Mouse (Mus musculus) G1E (cell line): Measurements from ENCODE around the gene Vps13c. TPM values are rescaled to one million over a fixed set of nuclear protein-coding genes. Genes with fewer than 3 reads are reported as not detected.

ENCODE experiments used
- ATAC-seq: 2 replicates; pipeline ENCODE4 v1.8.0; 2016; ENCODE audit warnings: mild to moderate bottlenecking; ENCODE audit not compliant: insufficient number of reproducible peaks, poor library complexity, low FRiP score, severe bottlenecking; ENCODE audit errors: extremely low read depth
- DNase-seq: peaks from one replicate; pipeline ENCODE4 v3.0.0; 2012; ENCODE audit warnings: low spot score
- H3K27me3 ChIP-seq: 2 replicates; pipeline ENCODE4 v1.6.1; 2012; ENCODE audit warnings: mild to moderate bottlenecking, low read length, inconsistent platforms; ENCODE audit not compliant: insufficient read depth
- H3K36me3 ChIP-seq: replicated peaks from 2 replicates; pipeline ENCODE3; 2012; ENCODE audit warnings: mild to moderate bottlenecking, inconsistent platforms
- H3K4me1 ChIP-seq: 2 replicates; pipeline ENCODE4 v1.6.1; 2012; ENCODE audit warnings: low read depth, low read length, inconsistent platforms, mixed read lengths; ENCODE audit not compliant: insufficient read depth
- H3K4me3 ChIP-seq: 2 replicates; pipeline ENCODE4 v1.5.1; 2012; ENCODE audit warnings: low read depth, mild to moderate bottlenecking, inconsistent platforms, low read length, moderate library complexity, mixed read lengths
- H3K9me3 ChIP-seq: replicated peaks from 2 replicates; pipeline ENCODE4 v1.6.1; 2012; ENCODE audit warnings: inconsistent platforms
- CTCF ChIP-seq: IDR thresholded peaks from 2 replicates; pipeline ENCODE4 v1.5.1; 2012; ENCODE audit warnings: low read depth, low read length, inconsistent platforms, mixed read lengths
- GATA1 ChIP-seq: IDR thresholded peaks from 2 replicates; pipeline ENCODE4 v1.6.1; 2012; ENCODE audit warnings: borderline replicate concordance, low read length, inconsistent platforms, mixed read lengths
- GATA2 ChIP-seq: IDR thresholded peaks from 2 replicates; pipeline ENCODE4 v1.6.1; 2012; ENCODE audit warnings: low read depth, low read length, inconsistent platforms, borderline replicate concordance
- POLR2AphosphoS5 ChIP-seq: IDR thresholded peaks from 2 replicates; pipeline ENCODE4 v1.6.1; 2012; ENCODE audit warnings: low read depth, low read length, inconsistent platforms; ENCODE audit not compliant: insufficient replicate concordance
- TAL1 ChIP-seq: conservative IDR thresholded peaks from 2 replicates; pipeline ENCODE4 v1.6.1; 2012; ENCODE audit warnings: low read depth, low read length, inconsistent platforms, mixed read lengths
- polyA plus RNA-seq: library from polyadenylated mRNA; stranded (reverse); fragments of >175 nt; gene quantifications from 2 replicates; pipeline ENCODE4 v1.2.3, GENCODE M21; 2012
- total RNA-seq, 2 experiments: library from RNA; stranded (forward) in 1 of 2; stranded (reverse) in 1 of 2; fragments of 200-1000 nt in 1 of 2; fragments of >200 nt in 1 of 2; fragmentation: Nextera tagmentation in 1 of 2; gene quantifications; 2 replicates each; pipeline ENCODE4 v1.2.3; 2014 to 2017

Vps13c gene
- total and polyA plus RNA-seq, 3 experiments: 26.3 to 366 (median 145) TPM

DNA sequence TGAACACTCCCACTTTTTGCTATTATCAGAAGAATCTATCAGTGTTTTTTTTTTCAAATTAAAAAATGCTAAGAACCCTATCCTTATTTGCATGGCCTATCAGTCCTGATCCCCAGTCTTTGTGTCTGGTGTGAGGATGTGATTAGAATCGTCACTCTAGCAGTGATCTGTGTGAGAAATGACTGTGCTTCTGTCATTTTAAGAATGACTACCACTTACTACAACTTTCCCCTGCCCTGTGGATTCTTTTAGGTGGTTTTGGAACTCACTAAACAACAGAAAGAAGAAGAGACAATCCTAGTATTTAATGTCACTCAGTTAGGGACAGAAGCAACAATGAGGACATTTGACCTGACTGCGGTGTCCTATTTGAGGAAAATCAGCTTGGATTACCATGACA lies 65.3 kb downstream of the Vps13c start:
- H3K27me3 ChIP-seq: no peaks in the 10 kb centered on the region
- no peaks in the 10 kb centered on the region for H3K9me3 ChIP-seq
- ATAC-seq (no peak), DNase-seq (no peak)
- no peak overlapping the region for H3K4me3 ChIP-seq
- H3K4me1 ChIP-seq: no peaks in the 10 kb centered on the region; the same call in 1 of the 2 replicates
- no peak for TF ChIP-seq CTCF
- TF ChIP-seq POLR2AphosphoS5: no peak
- no peak for TF ChIP-seq TAL1
- no peak for TF ChIP-seq GATA1
- TF ChIP-seq GATA2: no peak
- peaks cover 99% of the 10 kb centered on the region for H3K36me3 ChIP-seq

- Histone ChIP-seq H3K36me3 (peaks cover 93% of the 10 kb centered on the region), H3K27me3 (no peaks in the 10 kb centered on the region), H3K9me3 (no peaks in the 10 kb centered on the region), H3K4me3 (no peak overlapping the region), H3K4me1 (peaks cover 2% of the 10 kb centered on the region; the same call in 1 of the 2 replicates)
- DNase-seq: no peak
- TF ChIP-seq POLR2AphosphoS5 (no peak), CTCF (no peak), GATA1 (no peak), TAL1 (no peak), GATA2 (no peak)
- no peak for ATAC-seq
Observed at GRCm38 (mm10) chr9:67914681-67915080, 74.5 kb downstream of the Vps13c start.

GRCm38 (mm10) chr9:67922350-67922749 lies 82.2 kb downstream of the Vps13c start:
- H3K4me3 ChIP-seq: no peak overlapping the region
- TF ChIP-seq POLR2AphosphoS5 (no peak), TAL1 (no peak), CTCF (no peak), GATA1 (no peak)
- ATAC-seq: no peak
- no peaks in the 10 kb centered on the region for H3K27me3 ChIP-seq
- no peak for DNase-seq
- peaks cover 93% of the 10 kb centered on the region for H3K36me3 ChIP-seq
- no peaks in the 10 kb centered on the region for H3K9me3 ChIP-seq
- H3K4me1 ChIP-seq: 0 out of 2 replicates have a peak, but pooled peaks cover 2% of the 10 kb centered on the region

DNA sequence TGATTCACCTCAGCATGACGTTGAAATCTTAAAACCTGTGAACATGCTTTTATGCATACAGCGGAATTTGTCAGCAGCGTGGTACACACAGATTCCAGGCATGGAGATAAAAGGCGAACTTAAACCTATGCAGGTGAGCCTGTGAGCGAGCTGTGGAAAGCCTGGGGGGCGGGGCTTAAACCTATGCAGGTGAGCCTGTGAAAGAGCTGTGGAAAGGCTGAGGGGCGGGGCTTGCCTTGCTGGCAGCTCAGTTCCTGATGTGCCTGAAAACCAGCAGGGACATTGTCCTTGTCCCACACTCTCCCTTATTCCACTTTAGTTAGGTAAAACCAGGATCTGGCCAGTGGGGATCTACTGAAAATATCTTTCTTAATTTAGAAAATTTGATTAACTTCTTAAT lies 90.4 kb downstream of the Vps13c start:
- TF ChIP-seq CTCF (no peak), GATA2 (no peak), POLR2AphosphoS5 (no peak), TAL1 (no peak), GATA1 (no peak)
- peaks cover 28% of the 10 kb centered on the region for H3K4me1 ChIP-seq
- DNase-seq (no peak), ATAC-seq (no peak)
- H3K36me3 ChIP-seq: peaks cover 94% of the 10 kb centered on the region
- H3K9me3 ChIP-seq: no peaks in the 10 kb centered on the region
- H3K27me3 ChIP-seq: no peaks in the 10 kb centered on the region
- H3K4me3 ChIP-seq: no peak overlapping the region

DNA sequence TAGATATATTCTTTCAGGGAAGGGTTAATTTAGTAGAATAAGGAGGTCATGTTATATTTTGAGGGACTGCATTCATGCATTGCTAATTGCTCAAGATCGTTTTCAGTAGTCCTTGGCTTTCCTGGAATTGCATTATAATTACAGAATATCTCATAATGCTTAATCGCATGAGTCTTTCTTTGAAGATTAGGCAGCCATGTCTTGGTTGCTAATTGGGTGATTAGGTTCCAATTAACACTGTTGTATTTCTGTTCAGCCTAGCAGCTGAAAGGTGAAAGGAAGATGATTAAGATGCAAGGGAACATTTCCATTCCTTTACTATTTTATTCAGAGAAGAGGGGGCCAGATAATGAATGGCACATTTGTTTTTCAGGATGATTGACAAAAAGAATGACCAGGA lies 97.1 kb downstream of the Vps13c start:
- no peaks in the 10 kb centered on the region for H3K9me3 ChIP-seq
- no peak overlapping the region for H3K4me3 ChIP-seq
- DNase-seq (no peak), ATAC-seq (no peak)
- no peaks in the 10 kb centered on the region for H3K27me3 ChIP-seq
- peaks cover 92% of the 10 kb centered on the region for H3K36me3 ChIP-seq
- peaks cover 30% of the 10 kb centered on the region for H3K4me1 ChIP-seq
- no peak for TF ChIP-seq GATA2
- TF ChIP-seq GATA1: no peak

DNA sequence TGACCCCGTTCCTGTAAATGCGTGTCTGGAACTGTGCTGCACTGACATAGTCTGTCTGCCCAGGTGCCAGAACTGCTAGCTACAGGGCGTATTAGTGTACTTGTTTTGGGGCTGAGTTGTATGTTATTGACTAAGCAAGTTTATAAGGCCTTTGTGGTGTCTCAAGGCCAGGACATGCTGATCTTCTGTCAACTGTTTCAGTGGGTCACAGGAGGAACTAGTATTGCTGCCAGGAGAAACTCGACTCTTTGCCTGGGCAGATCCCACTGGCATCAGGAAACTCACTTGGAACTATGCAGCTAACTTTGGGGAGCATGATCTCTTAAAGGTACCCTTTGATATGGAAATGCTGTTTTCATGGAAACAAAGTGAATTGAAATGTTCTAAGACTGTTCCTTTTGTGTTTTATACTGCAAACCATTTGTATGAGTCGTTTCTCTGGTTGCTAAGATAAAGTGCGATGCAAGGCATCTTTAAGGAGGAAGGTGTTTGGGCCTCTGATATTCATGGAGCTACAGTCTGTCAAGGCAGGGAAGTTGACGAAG lies 115.3 kb downstream of the Vps13c start:
- Histone ChIP-seq H3K36me3 (peaks cover 98% of the 10 kb centered on the region), H3K4me3 (no peak overlapping the region), H3K27me3 (no peaks in the 10 kb centered on the region), H3K4me1 (peaks cover 4% of the 10 kb centered on the region; the same call in 1 of the 2 replicates), H3K9me3 (no peaks in the 10 kb centered on the region)
- DNase-seq (no peak), ATAC-seq (no peak)
- TF ChIP-seq GATA1: no peak
- TF ChIP-seq GATA2: no peak
- TF ChIP-seq POLR2AphosphoS5: no peak
- TF ChIP-seq TAL1: no peak
- no peak for TF ChIP-seq CTCF

- Histone ChIP-seq H3K4me3 (no peak overlapping the region), H3K36me3 (peaks cover 92% of the 10 kb centered on the region), H3K27me3 (no peaks in the 10 kb centered on the region), H3K9me3 (no peaks in the 10 kb centered on the region), H3K4me1 (no peaks in the 10 kb centered on the region)
- TF ChIP-seq GATA2 (no peak), POLR2AphosphoS5 (no peak), TAL1 (no peak), GATA1 (no peak), CTCF (no peak)
- DNase-seq (no peak), ATAC-seq (no peak)
Observed at GRCm38 (mm10) chr9:67961953-67962352, 121.8 kb downstream of the Vps13c start.
